12 mouse cellular contexts compared by ENCODE assay signal in genomic region chr11:117934576-117935368, GRCm38 (mm10). TPM values are rescaled to one million over a fixed set of nuclear protein-coding genes. Genes with fewer than 3 reads are reported as not detected.
DNase-seq lines count a peak whose midpoint lies in the region; ATAC-seq and TF ChIP-seq lines count a peak whose summit lies in the region.
"Had no signal": no experiment of that assay in that cellular context is flagged by ENCODE, and none has a peak within 500 bp of the region (broad histone marks: within the 10 kb centered on the region; RNA-seq: fewer than 3 reads in every experiment).

No protein-coding gene starts in this region.

- no peak overlapping the region for H3K4me2 ChIP-seq in heart, embryonic 11.5 days
- H3K4me2 ChIP-seq in lung, embryonic 15.5 days: no peak overlapping the region
- H3K4me2 ChIP-seq in intestine, embryonic 16.5 days (ENCODE audit: low read depth, low read length): 0 out of 2 replicates have a peak overlapping the region, but pooled peaks have one; percentile 4

- DNase-seq in heart, adult 11 months: peak; percentile 92
- no peak for DNase-seq in lung, postnatal 10 days
- DNase-seq in left cerebral cortex, adult 11 months (ENCODE audit: low spot score): no peak
- no peak for DNase-seq in adipocyte (ENCODE audit: low spot score)
- DNase-seq: B cell, adult 2 months; layer of hippocampus, adult 9-11 months; midbrain, embryonic 14.5 days had no signal

- H3K27ac ChIP-seq in heart, embryonic 11.5 days (ENCODE audit: low read depth, low read length): no peak overlapping the region; the same call in 1 of the 2 replicates
- H3K27ac ChIP-seq in lung, embryonic 15.5 days: peak overlapping the region; percentile 83
- peak overlapping the region; percentile 91 for H3K27ac ChIP-seq in intestine, embryonic 16.5 days (ENCODE audit: low read length)
- peak overlapping the region; percentile 61 for H3K27ac ChIP-seq in small intestine, adult 2 months (ENCODE audit: insufficient read depth, low read depth, low read length)

- no peaks in the 10 kb centered on the region for H3K36me3 ChIP-seq in heart, embryonic 11.5 days (ENCODE audit: control insufficient read depth, insufficient read depth, low read length)
- no peaks in the 10 kb centered on the region for H3K36me3 ChIP-seq in lung, embryonic 15.5 days
- no peaks in the 10 kb centered on the region for H3K36me3 ChIP-seq in intestine, embryonic 16.5 days (ENCODE audit: control insufficient read depth, insufficient read depth, low read length)
- no peaks in the 10 kb centered on the region for H3K36me3 ChIP-seq in small intestine, adult 2 months (ENCODE audit: control insufficient read depth, insufficient read depth, low read length)

- no peak for TF ChIP-seq CTCF in small intestine, adult 2 months (IDR thresholded peaks at IDR 0.05; ENCODE audit: extremely low read depth, insufficient read length, insufficient replicate concordance, low read depth, low read length)

- no peak for ATAC-seq in heart, embryonic 11.5 days (replicated peaks; ENCODE audit: insufficient number of reproducible peaks, low FRiP score, low TSS enrichment)
- no peak for ATAC-seq in lung, embryonic 15.5 days (ENCODE audit: borderline replicate concordance, extremely low read depth, low FRiP score, low TSS enrichment)
- ATAC-seq in intestine, embryonic 16.5 days: no peak
- ATAC-seq: forebrain, embryonic 16.5 days had no signal

- no peak overlapping the region for H3K4me3 ChIP-seq in heart, embryonic 11.5 days (ENCODE audit: low read depth, low read length)
- H3K4me3 ChIP-seq in lung, embryonic 15.5 days: no peak overlapping the region
- H3K4me3 ChIP-seq in intestine, embryonic 16.5 days (ENCODE audit: low read length): no peak overlapping the region
- H3K4me3 ChIP-seq in small intestine, adult 2 months (ENCODE audit: low read depth, low read length): no peak overlapping the region

- H3K9me3 ChIP-seq in heart, embryonic 11.5 days (replicated peaks; ENCODE audit: control insufficient read depth, low read length): no peaks in the 10 kb centered on the region
- H3K9me3 ChIP-seq in lung, embryonic 15.5 days: no peaks in the 10 kb centered on the region
- H3K9me3 ChIP-seq in intestine, embryonic 16.5 days (ENCODE audit: control insufficient read depth, low read length): no peaks in the 10 kb centered on the region

- H3K4me1 ChIP-seq in heart, embryonic 11.5 days (ENCODE audit: control insufficient read depth, insufficient read depth, low read length): peaks cover 43% of the 10 kb centered on the region
- peaks cover 72% of the 10 kb centered on the region for H3K4me1 ChIP-seq in lung, embryonic 15.5 days
- peaks cover 71% of the 10 kb centered on the region for H3K4me1 ChIP-seq in intestine, embryonic 16.5 days (ENCODE audit: control insufficient read depth, insufficient read depth, low read length)
- H3K4me1 ChIP-seq in small intestine, adult 2 months (ENCODE audit: control insufficient read depth, insufficient read depth, insufficient read length, low read length): peaks cover 47% of the 10 kb centered on the region

- no peak for TF ChIP-seq POLR2A in small intestine, adult 2 months (IDR thresholded peaks at IDR 0.05; ENCODE audit: low read depth, low read length)

- H3K9ac ChIP-seq in heart, embryonic 11.5 days (ENCODE audit: low read depth, low read length): no peak overlapping the region
- H3K9ac ChIP-seq in lung, embryonic 15.5 days: no peak overlapping the region
- peak overlapping the region; percentile 31 for H3K9ac ChIP-seq in intestine, embryonic 16.5 days (ENCODE audit: low read depth, low read length)

- 48% methylated on average over 5 of the region's 5 CpGs for WGBS in heart, embryonic 11.5 days (ENCODE audit: insufficient replicate concordance)
- 58% methylated on average over 5 of the region's 5 CpGs for WGBS in lung, embryonic 15.5 days
- 57% methylated on average over 5 of the region's 5 CpGs for WGBS in intestine, embryonic 16.5 days
- 75% methylated on average over 5 of the region's 5 CpGs for WGBS in small intestine, adult 2 months

- peaks cover 36% of the 10 kb centered on the region for H3K27me3 ChIP-seq in heart, embryonic 11.5 days (ENCODE audit: control insufficient read depth, insufficient read depth, low read length)
- peaks cover 16% of the 10 kb centered on the region; the same call in 1 of the 2 replicates for H3K27me3 ChIP-seq in lung, embryonic 15.5 days
- H3K27me3 ChIP-seq in intestine, embryonic 16.5 days (replicated peaks; ENCODE audit: control insufficient read depth, insufficient read depth, low read length): no peaks in the 10 kb centered on the region
- H3K27me3 ChIP-seq in small intestine, adult 2 months (ENCODE audit: control insufficient read depth, insufficient read depth, low read length): 0 out of 2 replicates have a peak, but pooled peaks cover 4% of the 10 kb centered on the region

RNA-seq across cellular contexts. Expression of gene Socs3, which starts 35.1 kb away (rescaled TPM):
- 3.6 and 4.5 TPM in 2 replicates for polyA plus RNA-seq in heart, embryonic 11.5 days (2014; fragmentation: Nextera tagmentation; extraction: Ambion mirVana)
- 12.7 and 13.5 TPM in 2 replicates for polyA plus RNA-seq in lung, embryonic 15.5 days (2015; fragmentation: Nextera tagmentation; extraction: Ambion mirVana)
- 18.9 and 21.2 TPM in 2 replicates for polyA plus RNA-seq in intestine, embryonic 16.5 days (2015; fragmentation: Nextera tagmentation; extraction: Ambion mirVana)
- polyA plus RNA-seq in small intestine, adult 2 months (2012; rRNA removed): 27.2 and 47.2 TPM in 2 replicates

RNA-seq across cellular contexts. Expression of gene Pgs1, which starts 51.3 kb away (rescaled TPM):
- polyA plus RNA-seq in heart, embryonic 11.5 days (2014; fragmentation: Nextera tagmentation; extraction: Ambion mirVana): 26.5 and 27.4 TPM in 2 replicates
- 37.7 and 42.2 TPM in 2 replicates for polyA plus RNA-seq in lung, embryonic 15.5 days (2015; fragmentation: Nextera tagmentation; extraction: Ambion mirVana)
- 33.9 and 35.7 TPM in 2 replicates for polyA plus RNA-seq in intestine, embryonic 16.5 days (2015; fragmentation: Nextera tagmentation; extraction: Ambion mirVana)
- polyA plus RNA-seq in small intestine, adult 2 months (2012; rRNA removed): 19.8 and 35.0 TPM in 2 replicates
